Mouse (Mus musculus): ENCODE results near the gene Crlf1.

DNA sequence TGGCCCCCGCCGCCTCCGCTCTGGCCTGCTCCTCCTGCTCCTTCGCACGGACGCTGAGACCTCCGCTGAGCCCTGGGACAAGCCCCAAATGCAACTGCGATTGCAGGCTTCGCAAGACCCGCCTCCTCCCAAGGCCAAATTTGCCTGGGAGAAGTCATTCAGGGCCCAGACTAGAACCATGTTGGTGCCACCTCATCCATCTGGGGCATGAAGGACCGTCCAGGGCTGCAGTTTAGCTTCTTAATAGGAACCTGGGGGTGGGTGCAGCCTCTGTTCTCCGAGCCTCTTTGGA is 2.8 kb downstream of the Crlf1 start:
- TF ChIP-seq GATA1 (IDR thresholded peaks at IDR 0.05; ENCODE audit: low read length) (no peak), TAL1 (IDR thresholded peaks at IDR 0.05; ENCODE audit: low read length) (no peak)

Data from erythroblast, embryonic 14.5 days (primary cell).